Comparison of ENCODE assay signal across 9 mouse cellular contexts in genomic region chr12:112490444-112490939, GRCm38 (mm10). TPM values are rescaled to one million over a fixed set of nuclear protein-coding genes. Genes with fewer than 3 reads are reported as not detected.
A peak's percentile ranks its signal among the peaks of the same experiment; 100 is the strongest.
DNase-seq lines count a peak whose midpoint lies in the region; ATAC-seq and TF ChIP-seq lines count a peak whose summit lies in the region.
"Had no signal": no experiment of that assay in that cellular context is flagged by ENCODE, and none has a peak within 500 bp of the region (broad histone marks: within the 10 kb centered on the region; RNA-seq: fewer than 3 reads in every experiment).

No protein-coding gene starts in this region.

- no peaks in the 10 kb centered on the region for H3K36me3 ChIP-seq in hindbrain, embryonic 12.5 days
- H3K36me3 ChIP-seq in hindbrain, embryonic 16.5 days (ENCODE audit: control insufficient read depth, insufficient read depth, low read length) = no peaks in the 10 kb centered on the region
- no peaks in the 10 kb centered on the region for H3K36me3 ChIP-seq in kidney, adult 2 months (ENCODE audit: control insufficient read depth, insufficient read depth, low read length)

- no peak overlapping the region for H3K4me3 ChIP-seq in hindbrain, embryonic 12.5 days
- no peak overlapping the region for H3K4me3 ChIP-seq in hindbrain, embryonic 16.5 days (ENCODE audit: low read length)
- no peak overlapping the region for H3K4me3 ChIP-seq in kidney, adult 2 months (ENCODE audit: insufficient read depth, low read depth, low read length)

- H3K4me2 ChIP-seq in hindbrain, embryonic 12.5 days (replicated peaks) = no peak overlapping the region
- no peak overlapping the region for H3K4me2 ChIP-seq in hindbrain, embryonic 16.5 days (ENCODE audit: low read length)

- DNase-seq in gastrocnemius, postnatal 25 days = peak; percentile 74
- peak; percentile 89 for DNase-seq in kidney, adult 2 months
- peak; percentile 65 for DNase-seq in lung, postnatal 25 days (ENCODE audit: low spot score)
- DNase-seq in left cerebral cortex, postnatal 25 days (ENCODE audit: low spot score in 2 of 2) = no peak
- DNase-seq in left cerebral cortex, adult 18-20 months (ENCODE audit: low spot score in 2 of 2) = no peak

- peaks cover 2% of the 10 kb centered on the region; the same call in 1 of the 2 replicates for H3K27me3 ChIP-seq in hindbrain, embryonic 12.5 days
- H3K27me3 ChIP-seq in hindbrain, embryonic 16.5 days (replicated peaks; ENCODE audit: control insufficient read depth, insufficient read depth, low read length) = no peaks in the 10 kb centered on the region
- no peaks in the 10 kb centered on the region for H3K27me3 ChIP-seq in kidney, adult 2 months (replicated peaks; ENCODE audit: control insufficient read depth, insufficient read depth, low read length)

- H3K9me3 ChIP-seq in hindbrain, embryonic 12.5 days (replicated peaks) = no peaks in the 10 kb centered on the region
- H3K9me3 ChIP-seq in hindbrain, embryonic 16.5 days (ENCODE audit: control insufficient read depth, low read length) = no peaks in the 10 kb centered on the region

- intact Hi-C loops in left cerebral cortex, postnatal 25 days (cut with DNase I) = no loop called here

- H3K4me1 ChIP-seq in hindbrain, embryonic 12.5 days = peaks cover 17% of the 10 kb centered on the region
- H3K4me1 ChIP-seq in hindbrain, embryonic 16.5 days (ENCODE audit: control insufficient read depth, insufficient read depth, low read depth, low read length) = peaks cover 9% of the 10 kb centered on the region
- H3K4me1 ChIP-seq in kidney, adult 2 months (ENCODE audit: control insufficient read depth, insufficient read depth, low read length) = peaks cover 21% of the 10 kb centered on the region

- TF ChIP-seq POLR2A in kidney, adult 2 months (IDR thresholded peaks at IDR 0.05; ENCODE audit: low read depth, low read length) = no peak

- ATAC-seq in hindbrain, embryonic 12.5 days (ENCODE audit: low FRiP score) = peak; percentile 29; the same call in 1 of the 2 replicates
- no peak for ATAC-seq in hindbrain, embryonic 16.5 days
- no peak for ATAC-seq in CD4-positive, CD25-positive, alpha-beta regulatory T cell, adult 4 months

- no peak for TF ChIP-seq CTCF in kidney, adult 2 months (conservative IDR thresholded peaks at IDR 0.05; ENCODE audit: insufficient read depth, insufficient read length, low read depth, low read length)

- 20% methylated on average over 3 of the region's 3 CpGs for WGBS in hindbrain, embryonic 12.5 days
- 26% methylated on average over 3 of the region's 3 CpGs for WGBS in hindbrain, embryonic 16.5 days
- 38% methylated on average over 3 of the region's 3 CpGs for WGBS in kidney, adult 2 months

- peak overlapping the region; percentile 19; the same call in 1 of the 2 replicates for H3K27ac ChIP-seq in hindbrain, embryonic 12.5 days
- no peak overlapping the region for H3K27ac ChIP-seq in hindbrain, embryonic 16.5 days (ENCODE audit: low read depth, low read length)
- no peak overlapping the region; the same call in 1 of the 2 replicates for H3K27ac ChIP-seq in kidney, adult 2 months (ENCODE audit: insufficient read depth, low read depth, low read length)

- no peak overlapping the region for H3K9ac ChIP-seq in hindbrain, embryonic 12.5 days
- H3K9ac ChIP-seq in hindbrain, embryonic 16.5 days (ENCODE audit: low read depth, low read length) = no peak overlapping the region; the same call in 1 of the 2 replicates

RNA-seq across cellular contexts. Expression of gene A530016L24Rik, which starts 1.2 kb away (rescaled TPM):
- 0.13 TPM in 1 of 2 replicates, not detected in the other for polyA plus RNA-seq in hindbrain, embryonic 12.5 days (2016; fragmentation: Nextera tagmentation; extraction: Ambion mirVana)
- 0.10 and 0.12 TPM in 2 replicates for polyA plus RNA-seq in hindbrain, embryonic 16.5 days (2015; fragmentation: Nextera tagmentation; extraction: Ambion mirVana)
- total RNA-seq in gastrocnemius, postnatal 25 days (2021) = 1 to 10 TPM in 1 of 2 experiments, under 1 TPM in 1; 0.69 to 5.5 TPM
- polyA plus RNA-seq in kidney, adult 2 months (2012; rRNA removed) = 11.4 and 16.2 TPM in 2 replicates
- not detected for polyA plus RNA-seq in CD4-positive, CD25-positive, alpha-beta regulatory T cell, adult 4 months (2017; shearing (Covaris generic))
- under 1 TPM; 0.23 to 0.48 TPM for total RNA-seq in left cerebral cortex, postnatal 25 days (2021)
- total RNA-seq in left cerebral cortex, adult 18-20 months (2021) = under 1 TPM in 1 of 2 experiments, not detected in 1; 0.21 TPM

RNA-seq across cellular contexts. Expression of gene Tmem179, which starts 26.1 kb away (rescaled TPM):
- 14.6 and 16.1 TPM in 2 replicates for polyA plus RNA-seq in hindbrain, embryonic 12.5 days (2016; fragmentation: Nextera tagmentation; extraction: Ambion mirVana)
- polyA plus RNA-seq in hindbrain, embryonic 16.5 days (2015; fragmentation: Nextera tagmentation; extraction: Ambion mirVana) = 92.7 and 96.1 TPM in 2 replicates
- under 1 TPM in 1 of 2 experiments, not detected in 1; 0.18 TPM for total RNA-seq in gastrocnemius, postnatal 25 days (2021)
- 0.45 and 1.0 TPM in 2 replicates for polyA plus RNA-seq in kidney, adult 2 months (2012; rRNA removed)
- polyA plus RNA-seq in CD4-positive, CD25-positive, alpha-beta regulatory T cell, adult 4 months (2017; shearing (Covaris generic)) = not detected
- 100 to 1,000 TPM; 131 to 133 TPM for total RNA-seq in left cerebral cortex, postnatal 25 days (2021)
- 100 to 1,000 TPM; 117 to 118 TPM for total RNA-seq in left cerebral cortex, adult 18-20 months (2021)
- total RNA-seq: gastrocnemius, adult 8-10 months had no signal

Comparison
In these comparisons a context has a peak if more than half of its experiments do, and no peak if none do; other contexts are left out.
1. DNase-seq: peak in gastrocnemius, postnatal 25 days (single experiment), kidney, adult 2 months (single experiment) and lung, postnatal 25 days (single experiment); none in left cerebral cortex, postnatal 25 days (0 of 2) and left cerebral cortex, adult 18-20 months (0 of 2).
2. RNA of gene A530016L24Rik, which starts 1.2 kb away (polyA plus RNA-seq): 11.4 to 16.2 TPM in kidney, adult 2 months; 0.13 TPM in hindbrain, embryonic 12.5 days, 0.10 to 0.12 TPM in hindbrain, embryonic 16.5 days and not detected in CD4-positive, CD25-positive, alpha-beta regulatory T cell, adult 4 months; every median in the first group is over 10 times any median in the second.